Mouse (Mus musculus): Measurements from ENCODE around the gene Mib2.
"Not testable (repeated sequence)": the region's sequence is repeated elsewhere in the genome, so short reads cannot be mapped to it uniquely, and the experiment has no call there.

Mib2 gene

DNA sequence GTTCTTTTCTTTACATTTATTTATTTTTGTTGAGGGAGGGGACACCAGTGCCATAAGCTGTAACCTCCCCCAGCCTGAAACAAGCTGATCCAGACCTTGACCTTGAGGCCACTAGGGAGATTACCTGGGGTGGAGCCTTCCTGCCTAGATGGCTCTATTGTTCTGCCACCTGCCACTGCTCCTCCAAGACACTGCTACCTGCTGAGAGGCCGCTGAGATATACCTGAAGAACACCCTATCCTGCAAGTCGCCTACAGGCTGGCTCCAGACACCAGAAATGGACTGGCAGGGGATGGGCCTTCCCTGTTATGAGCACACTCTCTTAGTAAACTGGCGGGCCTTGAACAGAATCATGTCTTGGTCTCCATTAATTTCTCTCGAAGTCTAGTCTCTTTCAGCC lies 1.2 kb upstream of the Mib2 start:
- peak in 1 of 2 experiments; percentile 6 for DNase-seq

DNA sequence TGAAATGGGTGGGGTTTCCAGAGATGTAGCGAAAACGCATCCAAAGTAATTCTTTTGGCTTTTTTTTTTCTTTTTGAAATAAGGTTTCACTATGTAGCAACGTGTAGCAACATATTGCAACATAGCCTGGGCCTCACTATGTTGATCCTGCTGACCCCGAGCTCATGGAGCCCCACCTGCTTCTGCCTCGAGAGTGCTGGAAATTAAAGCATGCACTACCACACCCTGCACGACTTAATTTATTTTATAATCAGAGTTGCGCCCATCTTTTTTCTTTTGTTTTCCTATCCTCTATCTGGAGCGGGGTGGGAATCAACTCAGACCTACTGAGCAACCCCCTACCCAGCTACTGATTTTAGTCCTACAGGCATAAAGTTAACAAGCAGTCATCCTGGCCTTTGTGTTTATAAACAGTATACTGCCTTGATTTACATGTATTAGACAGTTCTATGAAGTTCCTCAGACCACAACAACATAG lies 639 bp upstream of the Mib2 start:
- DNase-seq: no peak

- DNase-seq: no peak
Observed at GRCm38 (mm10) chr4:155666903-155667302, 2.1 kb downstream of the Mib2 start.

DNA sequence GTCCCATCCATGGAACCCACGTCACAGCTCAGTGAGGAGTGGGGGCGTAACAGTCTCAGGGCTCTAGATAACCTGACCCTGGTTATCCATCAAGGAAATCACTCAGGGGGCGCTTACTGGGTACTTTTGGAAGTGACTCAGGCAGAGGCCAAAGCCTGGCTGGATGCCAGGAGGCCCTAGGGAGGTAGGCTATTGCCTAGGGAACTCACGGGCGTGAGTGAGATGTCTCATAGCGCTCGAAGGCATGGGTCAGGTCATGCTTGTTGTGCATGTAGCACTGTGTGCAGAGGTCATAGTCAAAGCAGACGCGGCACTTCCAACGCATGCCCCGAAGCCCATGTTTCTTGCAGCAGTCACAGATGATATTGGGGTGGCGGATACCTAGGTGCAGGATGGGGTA lies 8.4 kb downstream of the Mib2 start:
- no peak for DNase-seq

- no peak for DNase-seq
Observed at GRCm38 (mm10) chr4:155658961-155659360, 10.0 kb downstream of the Mib2 start.

DNA sequence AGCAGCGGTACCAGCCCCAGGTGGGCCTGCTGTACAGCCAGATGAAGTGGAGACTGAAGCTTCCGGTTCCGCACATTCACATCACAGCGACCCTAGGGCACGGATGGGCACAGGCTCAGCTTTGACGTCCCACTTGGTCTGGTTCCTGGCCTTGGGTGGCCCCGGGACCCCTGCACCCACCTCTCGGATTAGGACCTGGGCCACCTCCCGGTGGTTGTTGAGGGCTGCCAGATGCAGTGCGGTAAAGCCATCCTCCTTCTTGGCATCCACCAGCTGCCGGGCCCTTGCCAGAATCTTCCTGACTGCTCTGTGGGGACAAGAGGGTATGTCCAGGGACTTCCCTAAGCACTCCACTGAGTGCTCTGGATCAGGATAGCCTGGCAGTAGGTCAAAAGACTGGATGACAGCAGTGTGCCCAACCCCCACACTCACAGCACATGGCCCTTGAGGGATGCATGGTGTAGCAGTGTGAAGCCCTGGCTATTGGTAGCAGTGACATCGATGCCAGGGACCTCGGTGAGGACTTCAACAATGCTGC lies 12.7 kb downstream of the Mib2 start:
- DNase-seq: peak in 1 of 2 experiments; percentile 34

DNA sequence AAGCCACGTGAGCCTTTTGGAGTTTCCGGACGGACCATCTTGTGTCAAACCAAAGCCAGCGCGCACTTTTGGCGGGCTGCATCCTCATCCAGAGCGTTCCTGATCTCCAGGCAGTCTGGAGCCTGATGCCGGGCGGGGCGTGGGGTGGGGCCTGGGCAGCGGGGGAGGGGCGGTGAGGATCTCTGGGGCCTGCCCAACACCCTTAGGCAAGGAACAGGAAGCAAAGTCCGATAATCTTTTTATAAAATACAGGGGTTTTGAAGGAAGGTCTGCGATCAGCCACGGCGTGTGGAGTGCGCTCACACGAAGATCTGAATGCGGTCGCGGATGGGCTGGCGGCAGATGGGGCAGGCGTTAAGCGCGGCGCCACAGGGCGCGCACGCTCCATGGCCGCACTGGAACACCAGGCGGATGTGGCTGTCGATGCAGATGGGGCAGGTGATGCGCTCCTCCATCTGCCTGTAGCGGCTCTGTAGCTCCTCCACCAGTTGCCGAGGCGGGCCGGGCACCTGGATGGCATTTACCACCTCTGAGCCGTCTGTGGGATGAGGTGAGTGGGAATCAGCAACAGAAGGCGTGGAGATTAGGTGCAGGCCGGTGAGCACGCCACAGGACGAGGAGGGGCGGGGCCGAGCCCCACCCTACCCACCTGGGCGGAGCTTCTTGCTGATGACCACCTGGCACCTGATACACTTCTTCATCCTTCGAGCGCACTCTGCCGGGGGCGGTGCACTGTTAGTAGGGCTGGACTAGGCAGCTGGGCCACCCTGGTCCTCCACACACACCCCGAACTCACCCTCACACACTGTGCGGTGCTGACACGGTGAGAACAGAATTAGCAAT lies 14.3 kb downstream of the Mib2 start:
- peak; percentile 64 to 72 for DNase-seq

- DNase-seq: no peak
Observed at GRCm38 (mm10) chr4:155654183-155654455, 14.9 kb downstream of the Mib2 start.

DNA sequence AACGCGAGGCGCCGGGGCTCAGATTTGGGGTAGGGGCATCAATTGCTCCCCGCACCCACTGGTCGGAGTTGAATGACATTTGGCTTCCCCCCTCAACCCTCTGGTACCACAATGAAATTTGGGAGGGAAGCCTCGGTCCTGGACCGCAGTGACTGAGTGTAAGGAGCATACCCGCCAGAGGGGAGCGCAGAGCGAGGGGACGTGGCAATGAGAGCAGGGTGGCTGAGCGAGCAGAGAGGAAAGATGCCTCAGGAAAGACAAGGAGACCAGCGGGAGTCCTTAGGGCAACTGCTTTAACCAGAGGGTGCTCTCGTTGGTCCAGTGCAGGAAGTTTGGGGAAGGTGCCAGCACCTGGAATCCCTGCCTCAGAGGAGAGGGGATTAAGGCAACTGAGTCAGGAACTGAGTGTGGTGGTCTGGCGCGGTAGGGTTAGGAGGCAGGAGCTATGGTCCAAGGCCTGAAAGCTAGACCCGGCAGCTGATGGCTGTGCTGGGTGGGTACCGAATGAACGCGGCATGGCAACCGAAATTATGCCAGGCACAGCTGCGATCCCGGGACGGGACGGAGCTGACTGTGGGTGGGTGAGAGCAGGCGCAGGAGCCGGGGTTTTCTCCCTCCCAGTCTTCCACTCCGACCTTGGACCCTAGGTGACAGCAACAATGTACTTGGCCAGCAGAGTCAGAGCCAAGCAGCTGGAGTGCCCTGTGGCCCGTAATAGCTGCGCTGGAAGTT lies 15.4 kb downstream of the Mib2 start:
- DNase-seq: peak; percentile 59

- peak in 1 of 2 experiments; percentile 57 for DNase-seq
Observed at GRCm38 (mm10) chr4:155653086-155653450, 15.9 kb downstream of the Mib2 start, which contains the start of gene Mmp23. TSS of gene Mmp23 (minus strand) at chr4:155653384.

- DNase-seq: peak; percentile 52 to 63
Observed at GRCm38 (mm10) chr4:155652283-155653085, 16.5 kb downstream of the Mib2 start.

- DNase-seq: no peak
Observed at GRCm38 (mm10) chr4:155651553-155652269, 17.3 kb downstream of the Mib2 start.

DNA sequence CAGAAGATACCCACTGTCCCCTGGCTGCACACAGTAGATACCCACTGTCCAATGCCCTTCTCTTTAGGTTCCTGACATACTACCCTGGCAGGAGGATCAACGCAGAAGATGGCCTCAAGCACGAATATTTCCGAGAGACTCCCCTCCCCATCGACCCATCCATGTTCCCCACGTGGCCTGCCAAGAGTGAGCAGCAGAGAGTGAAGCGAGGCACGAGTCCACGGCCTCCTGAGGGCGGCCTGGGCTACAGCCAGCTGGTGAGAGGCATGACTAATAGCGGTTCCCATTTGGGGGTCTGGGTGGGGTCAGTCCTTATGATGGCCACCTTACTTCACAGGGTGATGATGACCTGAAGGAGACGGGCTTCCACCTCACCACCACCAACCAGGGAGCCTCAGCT lies 19.6 kb downstream of the Mib2 start:
- DNase-seq: no peak

DNA sequence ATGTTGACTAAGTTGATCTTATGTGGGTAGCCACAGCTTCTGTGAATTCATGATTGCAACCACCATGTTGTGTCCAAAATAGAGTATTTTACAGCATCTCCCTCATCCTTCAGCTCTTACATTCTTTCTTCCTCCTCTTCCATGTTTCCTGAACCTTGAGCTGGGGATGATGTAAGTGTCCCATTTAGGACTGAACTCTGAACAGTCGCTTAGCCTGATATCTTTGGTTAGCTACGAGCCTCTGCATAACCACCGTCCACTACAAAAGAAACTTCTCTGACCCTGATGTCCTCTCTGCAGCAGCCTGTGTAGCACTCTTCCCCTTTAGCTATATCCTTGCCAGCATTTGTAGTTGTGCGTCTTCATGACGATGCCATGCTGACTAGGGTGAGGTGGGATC lies 23.3 kb downstream of the Mib2 start:
- no peak for DNase-seq

DNA sequence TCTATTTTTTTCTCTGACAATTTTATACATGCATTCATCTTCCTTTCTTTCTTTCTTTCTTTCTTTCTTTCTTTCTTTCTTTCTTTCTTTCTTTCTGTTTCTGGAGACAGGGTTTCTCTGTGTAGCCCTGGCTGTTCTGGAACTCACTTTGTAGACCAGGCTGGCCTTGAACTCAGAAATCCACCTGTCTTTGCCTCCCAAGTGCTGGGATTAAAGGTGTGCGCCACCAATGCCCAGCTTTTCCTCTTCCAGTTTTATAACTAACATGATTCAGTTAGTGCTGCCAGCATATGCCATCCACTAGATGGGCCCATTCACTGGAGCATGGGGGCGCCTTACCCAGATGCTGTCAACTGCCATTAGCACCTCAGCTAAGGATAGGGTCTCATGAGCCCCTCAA lies 23.7 kb downstream of the Mib2 start, which contains the start of gene Gm10563:
Gm10563 (minus strand) TSS at position 101 of the 400 bp plus-strand sequence.
- DNase-seq: not testable (repeated sequence)

DNA sequence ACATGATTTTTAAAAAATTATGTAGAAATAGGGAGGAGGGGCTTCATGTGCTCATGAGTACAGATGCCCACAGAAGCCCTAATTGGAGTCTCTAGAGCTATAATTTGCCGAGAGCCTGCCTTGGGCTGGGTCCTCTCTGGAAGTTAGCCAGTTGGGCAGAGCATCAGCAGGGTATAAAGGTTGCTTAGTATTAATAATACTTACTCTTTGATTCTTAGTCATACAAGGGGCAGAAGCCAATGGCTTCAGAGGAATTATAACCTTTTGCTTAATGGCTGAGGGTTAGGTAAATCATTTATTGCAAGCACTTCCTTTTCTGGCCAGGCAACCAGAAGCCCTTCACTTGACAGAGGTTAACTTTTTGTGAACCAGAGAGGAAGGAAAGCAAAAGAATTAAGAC lies 25.5 kb downstream of the Mib2 start:
- DNase-seq: no peak

DNA sequence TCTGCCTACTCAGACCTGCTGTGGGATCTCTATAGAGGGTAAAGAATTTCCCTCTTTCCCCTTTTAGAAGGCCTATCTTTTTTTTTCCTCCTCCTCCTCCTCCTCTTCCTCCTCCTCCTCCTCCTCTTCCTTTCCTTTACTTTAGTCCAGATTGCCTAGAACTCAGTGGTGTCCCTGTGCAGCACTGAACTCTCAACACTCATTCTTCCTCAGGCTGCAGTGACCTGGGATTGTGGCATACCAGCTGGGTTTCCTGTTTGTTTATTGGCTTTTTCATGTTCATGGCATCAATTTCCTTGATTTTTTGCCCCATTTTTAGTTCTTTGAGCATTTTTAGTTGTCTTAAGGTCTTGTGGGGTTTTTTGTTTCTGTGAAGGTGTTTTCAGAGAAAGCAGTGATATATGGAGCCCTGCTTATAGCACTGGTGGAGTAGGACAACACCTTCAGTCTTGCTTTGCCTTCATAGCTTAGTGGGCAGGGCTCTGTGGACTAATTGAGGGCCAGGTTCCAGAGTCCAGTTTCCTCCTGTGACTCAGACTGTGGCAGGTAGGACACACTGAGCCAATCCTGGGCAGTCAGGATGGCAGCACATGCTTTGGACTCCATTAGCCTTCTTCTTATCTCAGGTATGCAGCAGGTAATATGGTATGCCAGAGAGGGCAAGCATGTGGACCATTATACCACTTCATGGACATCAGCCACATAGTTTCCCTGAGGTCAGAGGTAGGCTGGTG lies 33.1 kb downstream of the Mib2 start:
- DNase-seq: no peak

- DNase-seq: no peak
Observed at GRCm38 (mm10) chr4:155630267-155630666, 38.7 kb downstream of the Mib2 start.

DNA sequence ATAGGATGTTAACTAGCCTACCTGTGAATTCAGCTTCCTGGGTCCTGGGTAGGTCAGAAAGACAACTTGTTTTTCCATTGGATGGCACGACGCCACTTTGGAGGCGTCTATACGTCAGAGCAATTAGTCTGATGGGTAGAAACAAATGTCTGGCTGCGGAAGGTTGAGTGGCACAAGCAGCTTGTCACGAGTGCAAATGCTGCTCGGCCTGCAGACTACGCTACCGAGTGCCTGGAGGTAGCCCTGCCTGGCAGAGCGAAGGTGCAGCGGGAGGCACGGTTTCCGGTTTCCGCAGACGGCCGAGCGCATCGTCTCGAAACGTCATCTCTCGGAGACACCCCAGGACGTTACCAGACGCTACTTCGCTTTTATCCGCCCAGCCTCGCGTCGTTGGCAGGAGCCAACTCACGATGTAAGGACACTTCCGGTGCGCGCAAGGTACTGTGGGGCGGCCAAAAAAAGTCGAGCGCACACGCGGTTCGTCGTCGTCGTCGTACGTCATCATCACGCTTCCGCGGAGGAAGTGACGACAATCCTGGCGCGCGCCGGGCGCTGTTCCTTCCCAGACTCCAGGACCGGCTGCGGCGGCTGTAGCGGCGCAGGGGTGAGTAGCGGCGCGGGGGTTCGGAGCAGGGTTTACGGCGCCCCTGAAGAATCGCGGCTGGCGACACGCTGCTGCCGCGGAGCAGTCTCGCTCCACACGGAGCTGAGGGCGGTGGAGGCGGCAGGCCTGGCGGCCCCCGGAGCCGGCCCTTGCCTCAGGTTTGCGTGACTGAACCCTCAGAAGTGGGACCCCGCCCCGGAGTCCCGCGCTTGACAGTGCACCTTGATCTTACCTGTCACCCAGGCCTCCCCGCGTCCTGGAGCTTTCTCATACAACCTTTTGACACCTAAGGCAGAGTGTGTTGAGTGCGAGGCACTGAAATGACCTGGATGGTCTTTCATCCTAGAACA lies 44.4 kb downstream of the Mib2 start, which contains the start of gene Cdk11b:
Cdk11b (plus strand) TSS at position 517 of the 954 bp plus-strand sequence.
- peak; percentile 96 to 97 for DNase-seq

GRCm38 (mm10) chr4:155618321-155618720 lies 50.7 kb downstream of the Mib2 start:
- no peak for DNase-seq

All from cerebellum, postnatal 36 days (tissue).